Mouse (Mus musculus) heart, embryonic 11.5 days (tissue): Measurements from ENCODE around the gene Iqcf6. TPM values are rescaled to one million over a fixed set of nuclear protein-coding genes. Genes with fewer than 3 reads are reported as not detected.
A peak's percentile ranks its signal among the peaks of the same experiment; 100 is the strongest.

ENCODE experiments used
- ATAC-seq: fragments of 200-750 bp; cut with Nextera tagmentation; replicated peaks from 2 replicates; pipeline ENCODE4 v1.8.0; 2017; ENCODE audit warnings: moderate library complexity; ENCODE audit not compliant: insufficient number of reproducible peaks, low FRiP score, low TSS enrichment
- H3K27ac ChIP-seq: fragments of 300-500 bp; sonication (generic); 2 replicates; pipeline ENCODE4 v1.5.1; 2014; ENCODE audit warnings: mild to moderate bottlenecking, low read depth, low read length
- H3K27me3 ChIP-seq: fragments of 300-500 bp; sonication (generic); 2 replicates; pipeline ENCODE4 v1.6.1; 2014; ENCODE audit warnings: mild to moderate bottlenecking, low read length, mixed read lengths; ENCODE audit not compliant: control insufficient read depth, insufficient read depth
- H3K36me3 ChIP-seq: fragments of 300-500 bp; sonication (generic); 2 replicates; pipeline ENCODE4 v1.6.1; 2014; ENCODE audit warnings: mild to moderate bottlenecking, low read length, moderate library complexity, mixed read lengths; ENCODE audit not compliant: control insufficient read depth, insufficient read depth
- H3K4me1 ChIP-seq: fragments of 300-500 bp; sonication (generic); 2 replicates; pipeline ENCODE4 v1.6.1; 2014; ENCODE audit warnings: low read length; ENCODE audit not compliant: control insufficient read depth, insufficient read depth
- H3K4me2 ChIP-seq: fragments of 300-500 bp; sonication (generic); 2 replicates; pipeline ENCODE4 v1.6.1; 2014; ENCODE audit warnings: mild to moderate bottlenecking, moderate library complexity
- H3K4me3 ChIP-seq: fragments of 300-500 bp; sonication (generic); 2 replicates; pipeline ENCODE4 v1.5.1; 2014; ENCODE audit warnings: low read depth, low read length
- H3K9ac ChIP-seq: fragments of 300-500 bp; sonication (generic); 2 replicates; pipeline ENCODE4 v1.6.1; 2014; ENCODE audit warnings: mild to moderate bottlenecking, low read depth, low read length, moderate library complexity
- H3K9me3 ChIP-seq: fragments of 300-500 bp; sonication (generic); replicated peaks from 2 replicates; pipeline ENCODE4 v1.6.1; 2016; ENCODE audit warnings: low read length; ENCODE audit not compliant: control insufficient read depth
- WGBS: fragments of 180-500 bp; shearing (Covaris S2); extraction: QIAGEN DNeasy Blood & Tissue Kit; methylation state at CpG from one replicate; pipeline ENCODE4 v1.1.7; 2014; ENCODE audit not compliant: insufficient replicate concordance; 5-methylcytosine and 5-hydroxymethylcytosine counted together
- polyA plus RNA-seq: library from polyadenylated mRNA; unstranded; fragments of >200 nt; fragmentation: Nextera tagmentation; extraction: Ambion mirVana; gene quantifications from 2 replicates; pipeline ENCODE4 v1.2.1, GENCODE M21; 2014

Iqcf6 gene
- polyA plus RNA-seq, 1 experiment from 2014 or later = not detected

DNA sequence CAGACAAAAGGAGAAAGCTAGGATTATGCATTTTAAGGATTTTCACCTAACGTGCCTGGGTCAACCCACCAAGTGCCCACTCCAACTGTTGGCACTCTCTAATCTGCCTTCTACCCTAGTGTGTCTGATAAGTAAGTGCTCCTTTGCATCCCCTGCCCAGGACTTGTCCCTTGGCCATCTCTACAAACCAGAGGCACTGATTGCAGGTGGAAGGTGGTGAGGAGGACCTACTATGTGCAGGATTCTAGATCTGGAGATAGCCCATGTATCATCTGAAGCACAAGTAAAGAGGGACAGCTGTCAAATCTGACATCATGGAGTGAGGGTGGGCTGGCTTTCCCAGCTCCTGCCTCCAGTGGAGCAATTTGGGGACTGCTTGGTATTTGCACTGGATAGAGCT, 33.6 kb downstream of the Iqcf6 start:
- H3K27ac ChIP-seq = no peak overlapping the region
- peaks cover 19% of the 10 kb centered on the region for H3K27me3 ChIP-seq
- H3K4me1 ChIP-seq = peaks cover 28% of the 10 kb centered on the region; the same call in 1 of the 2 replicates
- H3K36me3 ChIP-seq = peaks cover 28% of the 10 kb centered on the region
- WGBS = 75% methylated on average over 1 of the region's 1 CpGs
- no peak overlapping the region for H3K4me2 ChIP-seq
- no peak overlapping the region for H3K4me3 ChIP-seq
- no peak overlapping the region for H3K9ac ChIP-seq
- no peaks in the 10 kb centered on the region; the same call in 1 of the 2 replicates for H3K9me3 ChIP-seq
- no peak for ATAC-seq

DNA sequence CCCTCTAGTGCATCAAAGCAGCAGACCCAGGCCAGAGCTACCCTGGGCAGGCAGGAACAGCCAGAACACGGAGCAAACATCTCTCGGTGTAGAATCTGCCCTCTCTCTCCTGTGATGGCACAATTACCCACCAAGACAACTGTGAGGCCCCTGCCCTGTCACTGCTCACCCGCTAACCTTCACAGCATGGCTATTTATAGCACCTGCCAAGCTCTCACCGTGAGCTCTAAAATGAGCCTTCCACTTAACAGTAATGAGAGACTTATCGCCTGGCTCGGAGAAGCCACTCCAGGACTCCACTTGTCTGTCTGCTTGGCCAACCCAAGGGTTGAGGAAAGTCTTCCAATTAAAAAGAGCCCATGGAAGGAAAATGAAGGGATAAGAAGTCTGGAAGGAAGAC, 36.8 kb downstream of the Iqcf6 start:
- WGBS = 41% methylated on average over 6 of the region's 6 CpGs
- Histone ChIP-seq H3K4me2 (peak overlapping the region; percentile 29), H3K4me1 (0 out of 2 replicates have a peak, but pooled peaks cover 18% of the 10 kb centered on the region), H3K4me3 (no peak overlapping the region), H3K27me3 (no peaks in the 10 kb centered on the region), H3K36me3 (peaks cover 28% of the 10 kb centered on the region), H3K9ac (no peak overlapping the region), H3K9me3 (no peaks in the 10 kb centered on the region; the same call in 1 of the 2 replicates), H3K27ac (no peak overlapping the region)
- ATAC-seq = no peak

DNA sequence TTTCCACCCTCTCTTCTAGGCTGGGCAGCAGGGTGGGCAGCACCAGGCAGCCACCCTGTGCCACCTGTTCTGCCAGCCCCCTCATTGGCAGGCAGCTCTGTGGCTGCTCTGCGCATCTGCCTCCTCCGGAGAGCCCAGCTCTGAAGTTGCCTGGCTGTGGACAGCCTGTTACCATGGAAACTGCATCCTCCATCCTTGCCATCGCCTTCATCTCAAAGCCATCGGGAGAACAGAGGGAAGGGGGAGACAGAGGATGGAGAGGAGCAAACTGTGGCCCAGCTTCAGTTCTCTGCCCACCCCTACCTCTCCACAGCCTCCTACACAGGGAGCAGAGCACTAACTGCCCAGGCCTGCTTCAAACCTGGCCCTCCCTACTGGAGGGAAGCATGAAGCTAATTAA, 38.1 kb downstream of the Iqcf6 start:
- Histone ChIP-seq H3K4me2 (no peak overlapping the region), H3K27ac (no peak overlapping the region), H3K9ac (no peak overlapping the region), H3K4me3 (no peak overlapping the region), H3K9me3 (no peaks in the 10 kb centered on the region; the same call in 1 of the 2 replicates), H3K27me3 (no peaks in the 10 kb centered on the region), H3K36me3 (peaks cover 19% of the 10 kb centered on the region; the same call in 1 of the 2 replicates), H3K4me1 (0 out of 2 replicates have a peak, but pooled peaks cover 18% of the 10 kb centered on the region)
- no peak for ATAC-seq
- 93% methylated on average over 4 of the region's 4 CpGs for WGBS

DNA sequence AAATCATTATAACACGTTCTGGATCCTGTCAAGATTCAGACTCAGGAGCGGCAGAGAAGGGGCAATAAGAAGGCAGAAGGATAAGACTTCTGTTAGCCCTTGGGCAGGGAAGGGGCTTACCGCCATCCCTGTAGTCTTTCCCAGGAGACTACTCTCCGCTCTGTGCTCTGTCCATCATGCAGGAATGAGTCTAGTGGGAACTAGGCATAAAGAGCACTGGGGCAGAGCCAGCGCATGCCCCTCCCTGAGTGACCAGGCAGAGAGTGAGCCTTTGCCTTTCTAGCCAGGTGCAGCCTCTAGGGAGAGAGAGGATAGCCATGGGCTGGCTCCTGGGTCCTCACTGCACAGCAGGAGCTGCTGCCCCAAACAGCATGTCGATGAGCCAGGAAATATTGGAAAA, 38.5 kb downstream of the Iqcf6 start:
- Histone ChIP-seq H3K27ac (no peak overlapping the region), H3K4me2 (no peak overlapping the region), H3K9me3 (no peaks in the 10 kb centered on the region), H3K27me3 (no peaks in the 10 kb centered on the region), H3K9ac (no peak overlapping the region), H3K4me3 (no peak overlapping the region), H3K36me3 (0 out of 2 replicates have a peak, but pooled peaks cover 18% of the 10 kb centered on the region), H3K4me1 (0 out of 2 replicates have a peak, but pooled peaks cover 18% of the 10 kb centered on the region)
- 78% methylated on average over 6 of the region's 6 CpGs for WGBS
- ATAC-seq = no peak

DNA sequence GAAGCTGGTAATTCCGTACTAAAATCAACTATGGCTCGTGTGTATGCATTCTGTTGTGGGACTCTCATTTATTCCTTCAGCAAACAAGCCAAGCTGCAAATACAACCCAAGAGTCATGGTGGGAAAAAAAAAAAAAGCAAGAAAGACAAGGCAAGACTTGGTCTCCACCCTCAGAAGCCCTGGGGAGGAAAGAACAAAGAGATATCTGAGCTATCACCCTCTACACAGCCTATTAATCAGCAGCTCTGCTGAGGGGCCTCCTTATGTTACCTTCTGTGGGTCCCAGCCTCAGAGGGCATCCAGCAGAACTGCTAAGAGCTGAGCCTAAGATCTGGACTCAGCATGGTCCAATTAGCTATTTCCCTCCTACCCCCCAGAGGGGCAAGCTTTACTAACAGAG, 47.5 kb downstream of the Iqcf6 start:
- Histone ChIP-seq H3K36me3 (0 out of 2 replicates have a peak, but pooled peaks cover 2% of the 10 kb centered on the region), H3K9me3 (no peaks in the 10 kb centered on the region), H3K4me3 (no peak overlapping the region), H3K27me3 (no peaks in the 10 kb centered on the region), H3K4me1 (no peaks in the 10 kb centered on the region), H3K4me2 (no peak overlapping the region), H3K9ac (no peak overlapping the region), H3K27ac (no peak overlapping the region)
- no peak for ATAC-seq
- 88% methylated on average over 2 of the region's 2 CpGs for WGBS

DNA sequence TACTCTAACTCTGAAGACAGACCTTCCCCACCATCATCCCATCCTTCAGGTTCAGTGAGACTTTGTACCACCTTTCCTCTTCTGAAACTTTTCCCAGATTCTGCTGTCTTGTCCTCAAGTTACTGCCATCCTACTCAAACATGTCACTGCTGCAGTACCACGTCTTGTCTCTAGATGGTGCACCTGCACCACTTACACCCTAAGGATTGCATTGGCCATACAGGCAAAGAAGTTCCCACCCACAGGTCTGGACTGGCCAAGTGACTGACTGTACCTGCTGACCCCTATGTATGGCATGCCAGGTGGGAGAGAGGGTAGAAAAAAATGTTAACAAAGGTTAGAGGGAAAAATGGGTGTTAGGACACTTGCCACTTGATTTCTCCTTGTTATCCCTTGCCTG, 49.1 kb downstream of the Iqcf6 start:
- no peak overlapping the region for H3K27ac ChIP-seq
- no peak overlapping the region for H3K4me3 ChIP-seq
- no peaks in the 10 kb centered on the region for H3K27me3 ChIP-seq
- no peaks in the 10 kb centered on the region for H3K4me1 ChIP-seq
- no peaks in the 10 kb centered on the region for H3K9me3 ChIP-seq
- no peak overlapping the region for H3K4me2 ChIP-seq
- H3K36me3 ChIP-seq = peaks cover 2% of the 10 kb centered on the region; the same call in 1 of the 2 replicates
- no peak overlapping the region for H3K9ac ChIP-seq
- 0% methylated on average over 1 of the region's 1 CpGs for WGBS
- no peak for ATAC-seq

DNA sequence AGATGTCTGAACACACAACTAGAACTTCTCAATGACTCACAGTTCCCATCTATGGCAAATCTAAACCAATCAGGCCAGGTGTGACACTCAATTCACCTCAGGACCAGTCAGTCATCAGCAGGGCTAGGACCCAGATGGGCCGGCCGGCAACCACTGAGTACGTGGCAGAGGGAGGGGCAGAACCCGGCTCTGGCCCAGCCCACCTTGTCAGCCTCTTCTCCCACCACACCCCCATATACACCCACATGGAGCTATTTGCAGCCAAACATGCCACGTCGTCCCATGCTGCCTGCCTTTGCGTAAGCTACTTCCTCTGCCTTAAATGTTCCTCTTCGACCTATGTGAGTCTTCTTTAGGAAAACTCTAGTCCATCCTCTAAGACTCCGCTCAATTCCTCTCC, 49.6 kb downstream of the Iqcf6 start:
- peaks cover 2% of the 10 kb centered on the region; the same call in 1 of the 2 replicates for H3K36me3 ChIP-seq
- H3K9me3 ChIP-seq = no peaks in the 10 kb centered on the region
- ATAC-seq = no peak
- H3K4me1 ChIP-seq = no peaks in the 10 kb centered on the region
- H3K27ac ChIP-seq = no peak overlapping the region
- H3K4me3 ChIP-seq = no peak overlapping the region
- H3K4me2 ChIP-seq = no peak overlapping the region
- 75% methylated on average over 9 of the region's 9 CpGs for WGBS
- H3K27me3 ChIP-seq = no peaks in the 10 kb centered on the region
- H3K9ac ChIP-seq = no peak overlapping the region

DNA sequence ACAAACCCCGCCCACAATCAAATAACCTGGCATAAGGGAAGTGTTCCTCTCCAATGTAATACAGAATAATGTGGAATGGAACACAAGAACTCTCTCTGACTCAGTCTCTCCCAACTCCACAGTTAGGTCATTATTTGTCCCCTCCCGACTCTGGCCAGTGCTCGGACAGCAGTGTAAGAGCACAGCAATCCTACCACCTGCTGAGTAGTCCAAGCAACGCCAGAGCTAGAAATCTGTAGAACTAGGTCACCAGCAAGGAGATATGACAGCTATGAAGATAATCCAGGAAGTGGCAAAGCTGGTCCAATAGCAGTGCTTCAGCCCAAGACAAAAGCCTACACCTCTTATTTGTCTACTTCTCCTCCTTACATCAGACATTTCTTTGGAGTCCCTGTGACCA, 50.2 kb downstream of the Iqcf6 start:
- WGBS = 73% methylated on average over 4 of the region's 4 CpGs
- Histone ChIP-seq H3K4me2 (no peak overlapping the region), H3K4me1 (no peaks in the 10 kb centered on the region), H3K9ac (no peak overlapping the region), H3K27ac (no peak overlapping the region), H3K36me3 (peaks cover 2% of the 10 kb centered on the region; the same call in 1 of the 2 replicates), H3K9me3 (no peaks in the 10 kb centered on the region), H3K27me3 (no peaks in the 10 kb centered on the region), H3K4me3 (no peak overlapping the region)
- no peak for ATAC-seq
